Mouse (Mus musculus) cortical plate, adult 2 months (tissue): ENCODE results near the gene Arpp21.

Source experiments
- CTCF ChIP-seq: fragments of 200-500 bp; IDR thresholded peaks from 2 replicates; pipeline ENCODE4 v1.5.1; 2011; ENCODE audit warnings: mild to moderate bottlenecking, control low read depth, low read length; ENCODE audit not compliant: insufficient read depth; ENCODE audit errors: extremely low read depth
- POLR2A ChIP-seq: fragments of 200-500 bp; IDR thresholded peaks from 2 replicates; pipeline ENCODE4 v1.6.1; 2011; ENCODE audit warnings: mild to moderate bottlenecking, low read length, control low read depth; ENCODE audit not compliant: insufficient read depth; ENCODE audit errors: extremely low read depth

DNA sequence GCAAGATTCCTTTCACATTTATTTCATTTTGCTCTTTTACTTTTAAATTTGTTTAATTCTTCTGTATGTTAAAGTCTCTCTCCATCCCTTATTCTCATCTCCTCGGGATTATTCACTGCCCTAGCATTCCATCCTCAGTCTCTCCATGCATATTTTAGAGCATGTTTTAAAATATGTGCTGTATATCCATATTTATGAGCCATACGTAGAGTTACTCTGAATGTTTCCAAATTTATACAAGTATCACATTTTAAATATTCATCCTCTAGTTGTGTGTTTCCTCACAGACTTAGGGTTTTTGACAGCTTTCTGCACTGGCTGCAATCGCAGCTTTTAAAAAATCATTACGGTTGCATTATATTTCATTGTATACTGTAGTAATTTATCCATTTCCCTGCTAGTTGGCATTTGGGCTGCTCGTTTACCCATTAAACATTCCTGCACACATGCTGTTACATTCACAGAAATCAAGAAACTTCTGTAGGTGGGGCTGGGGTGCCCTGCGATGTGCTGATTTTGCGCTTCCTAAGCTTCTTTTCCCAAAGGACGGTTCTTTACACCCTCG lies 187.8 kb downstream of the Arpp21 start:
- TF ChIP-seq CTCF: no peak
- no peak for TF ChIP-seq POLR2A
